ENCODE assay signal across 8 mouse cellular contexts in the genomic region with DNA sequence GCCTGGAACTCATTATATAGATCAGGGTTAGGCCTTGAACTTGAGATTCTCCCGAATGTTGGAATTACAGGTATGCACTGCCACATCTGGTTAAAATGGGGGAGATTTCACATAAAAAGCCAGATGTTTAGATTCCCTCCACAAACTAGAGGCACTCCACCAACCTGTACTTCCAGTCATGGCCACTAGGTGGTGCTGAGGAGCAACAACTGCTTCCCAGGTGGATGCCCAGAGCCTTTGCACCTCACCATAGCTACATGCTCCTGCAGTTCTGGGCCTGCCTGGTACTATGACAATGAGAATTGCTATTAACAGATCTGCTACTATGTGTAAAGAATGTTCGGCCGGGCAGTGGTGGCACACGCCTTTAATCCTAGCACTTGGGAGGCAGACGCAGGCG. TPM values are rescaled to one million over a fixed set of nuclear protein-coding genes. Genes with fewer than 3 reads are reported as not detected.
DNase-seq lines count a peak whose midpoint lies in the region; ATAC-seq and TF ChIP-seq lines count a peak whose summit lies in the region.

No protein-coding gene starts in this region.

- H3ac ChIP-seq in C2C12 (ENCODE audit: control insufficient read depth, insufficient read length, low read depth), result no peak overlapping the region

- H3K27ac ChIP-seq in embryonic facial prominence, embryonic 11.5 days (replicated peaks; ENCODE audit: low read depth, low read length), result no peak overlapping the region
- H3K27ac ChIP-seq in kidney, embryonic 16.5 days (ENCODE audit: low read length), result no peak overlapping the region
- no peak overlapping the region for H3K27ac ChIP-seq in liver, adult 2 months (replicated peaks; ENCODE audit: insufficient read depth, low read depth, low read length)
- H3K27ac ChIP-seq in neural tube, embryonic 12.5 days, result no peak overlapping the region
- H3K27ac ChIP-seq in testis, adult 2 months (ENCODE audit: control insufficient read depth, insufficient read depth, low read depth, low read length), result no peak overlapping the region

- no peak for TF ChIP-seq POLR2A in liver, adult 2 months (IDR thresholded peaks at IDR 0.05; ENCODE audit: extremely low read depth, insufficient read depth, low read length)
- TF ChIP-seq POLR2A in testis, adult 2 months (IDR thresholded peaks at IDR 0.05; ENCODE audit: control insufficient read depth, low read depth, low read length), result no peak

- TF ChIP-seq CTCF in C2C12 (IDR thresholded peaks at IDR 0.05; ENCODE audit: control insufficient read depth, insufficient read depth, insufficient read length), result peak; percentile 87
- peak; percentile 96 for TF ChIP-seq CTCF in liver, adult 2 months (IDR thresholded peaks at IDR 0.05; ENCODE audit: low read depth, low read length)
- peak; percentile 97; the same call in 1 of the 2 replicates for TF ChIP-seq CTCF in testis, adult 2 months (IDR thresholded peaks at IDR 0.05; ENCODE audit: control insufficient read depth, insufficient read depth, insufficient replicate concordance, low read depth, low read length)

- H3K4me3 ChIP-seq in C2C12 (ENCODE audit: insufficient read depth, poor library complexity, severe bottlenecking), result no peak overlapping the region
- no peak overlapping the region for H3K4me3 ChIP-seq in embryonic facial prominence, embryonic 11.5 days (ENCODE audit: low read depth, low read length)
- no peak overlapping the region for H3K4me3 ChIP-seq in kidney, embryonic 16.5 days (ENCODE audit: low read length)
- H3K4me3 ChIP-seq in liver, adult 2 months (ENCODE audit: insufficient read depth, low read depth, low read length), result no peak overlapping the region
- H3K4me3 ChIP-seq in neural tube, embryonic 12.5 days, result no peak overlapping the region
- no peak overlapping the region for H3K4me3 ChIP-seq in testis, adult 2 months (ENCODE audit: control insufficient read depth, low read depth, low read length)

- peak; percentile 87 to 89 for DNase-seq in adrenal gland, postnatal 36 days
- peak; percentile 93 for DNase-seq in embryonic facial prominence, embryonic 11.5 days (ENCODE audit: low spot score)
- DNase-seq in liver, adult 2 months (ENCODE audit: extremely low read depth, low read depth, low spot score), result peak; percentile 24

- H3K79me2 ChIP-seq in C2C12 (ENCODE audit: control insufficient read depth, insufficient read depth), result no peaks in the 10 kb centered on the region
- no peaks in the 10 kb centered on the region for H3K79me2 ChIP-seq in liver, adult 2 months (ENCODE audit: control insufficient read depth, insufficient read depth, low read length)

- peaks cover 26% of the 10 kb centered on the region for H3K27me3 ChIP-seq in C2C12 (ENCODE audit: control insufficient read depth, insufficient read depth, insufficient read length)
- no peaks in the 10 kb centered on the region for H3K27me3 ChIP-seq in embryonic facial prominence, embryonic 11.5 days (ENCODE audit: control insufficient read depth, insufficient read depth, low read length)
- H3K27me3 ChIP-seq in kidney, embryonic 16.5 days (ENCODE audit: insufficient read depth, low read length), result no peaks in the 10 kb centered on the region
- no peaks in the 10 kb centered on the region for H3K27me3 ChIP-seq in liver, adult 2 months (ENCODE audit: control insufficient read depth, insufficient read depth, low read length)
- H3K27me3 ChIP-seq in neural tube, embryonic 12.5 days (replicated peaks), result no peaks in the 10 kb centered on the region
- no peaks in the 10 kb centered on the region for H3K27me3 ChIP-seq in testis, adult 2 months (ENCODE audit: control insufficient read depth, insufficient read depth, low read length)

- H3K9me3 ChIP-seq in embryonic facial prominence, embryonic 11.5 days (replicated peaks; ENCODE audit: control insufficient read depth, low read length), result no peaks in the 10 kb centered on the region
- no peaks in the 10 kb centered on the region for H3K9me3 ChIP-seq in kidney, embryonic 16.5 days (ENCODE audit: low read length)
- H3K9me3 ChIP-seq in neural tube, embryonic 12.5 days, result no peaks in the 10 kb centered on the region

- no peaks in the 10 kb centered on the region for H3K4me1 ChIP-seq in embryonic facial prominence, embryonic 11.5 days (ENCODE audit: control insufficient read depth, insufficient read depth, low read length)
- peaks cover 8% of the 10 kb centered on the region; the same call in 1 of the 2 replicates for H3K4me1 ChIP-seq in kidney, embryonic 16.5 days (ENCODE audit: insufficient read depth, low read length)
- H3K4me1 ChIP-seq in liver, adult 2 months (ENCODE audit: control insufficient read depth, insufficient read depth, low read length), result no peaks in the 10 kb centered on the region
- no peaks in the 10 kb centered on the region for H3K4me1 ChIP-seq in neural tube, embryonic 12.5 days
- H3K4me1 ChIP-seq in testis, adult 2 months (ENCODE audit: control insufficient read depth, insufficient read depth, low read length), result no peaks in the 10 kb centered on the region

- H3K79me3 ChIP-seq in C2C12 (ENCODE audit: low read depth), result no peaks in the 10 kb centered on the region

- WGBS in embryonic facial prominence, embryonic 11.5 days, result 50% methylated on average over 6 of the region's 6 CpGs
- 45% methylated on average over 6 of the region's 6 CpGs for WGBS in kidney, embryonic 16.5 days
- 49% methylated on average over 6 of the region's 6 CpGs for WGBS in liver, adult 2 months
- 47% methylated on average over 6 of the region's 6 CpGs for WGBS in neural tube, embryonic 12.5 days

- H3K36me3 ChIP-seq in C2C12 (ENCODE audit: control insufficient read depth, insufficient read depth), result no peaks in the 10 kb centered on the region
- no peaks in the 10 kb centered on the region for H3K36me3 ChIP-seq in embryonic facial prominence, embryonic 11.5 days (replicated peaks; ENCODE audit: control insufficient read depth, insufficient read depth, low read depth, low read length)
- H3K36me3 ChIP-seq in kidney, embryonic 16.5 days (ENCODE audit: insufficient read depth, low read length), result no peaks in the 10 kb centered on the region
- H3K36me3 ChIP-seq in liver, adult 2 months (ENCODE audit: control insufficient read depth, insufficient read depth, low read length), result no peaks in the 10 kb centered on the region
- H3K36me3 ChIP-seq in neural tube, embryonic 12.5 days, result no peaks in the 10 kb centered on the region
- no peaks in the 10 kb centered on the region for H3K36me3 ChIP-seq in testis, adult 2 months (ENCODE audit: control insufficient read depth, insufficient read depth, low read length)

- H3K9ac ChIP-seq in embryonic facial prominence, embryonic 11.5 days (replicated peaks; ENCODE audit: low read length), result no peak overlapping the region
- H3K9ac ChIP-seq in kidney, embryonic 16.5 days (replicated peaks; ENCODE audit: low read length), result no peak overlapping the region
- no peak overlapping the region for H3K9ac ChIP-seq in liver, adult 2 months (ENCODE audit: low read depth, low read length)
- H3K9ac ChIP-seq in neural tube, embryonic 12.5 days, result no peak overlapping the region

- H3K4me2 ChIP-seq in embryonic facial prominence, embryonic 11.5 days (ENCODE audit: low read depth, low read length), result no peak overlapping the region
- H3K4me2 ChIP-seq in kidney, embryonic 16.5 days (replicated peaks; ENCODE audit: low read depth, low read length), result no peak overlapping the region
- H3K4me2 ChIP-seq in neural tube, embryonic 12.5 days (replicated peaks), result no peak overlapping the region

- ATAC-seq in embryonic facial prominence, embryonic 11.5 days (replicated peaks; ENCODE audit: insufficient number of reproducible peaks, low FRiP score, low TSS enrichment, low read depth), result no peak
- peak; percentile 61 for ATAC-seq in granulocyte monocyte progenitor cell, adult 5-6 weeks (replicated peaks; ENCODE audit: poor library complexity, severe bottlenecking)
- ATAC-seq in kidney, embryonic 16.5 days (ENCODE audit: low FRiP score, low TSS enrichment), result peak; percentile 75; the same call in 1 of the 2 replicates
- ATAC-seq in neural tube, embryonic 12.5 days (ENCODE audit: low FRiP score, low read depth), result peak; percentile 37; the same call in 1 of the 2 replicates

TF ChIP-seq in C2C12, 6 proteins besides CTCF, POLR2A, EP300 and RAD21:
- TF ChIP-seq FOSL1 (IDR thresholded peaks at IDR 0.05; ENCODE audit: insufficient read depth, low read length, poor library complexity, severe bottlenecking), result no peak

RNA-seq across cellular contexts. Expression of a gene that starts 49.9 kb away (rescaled TPM):
- polyA plus RNA-seq in C2C12 (2012; fragmentation: generic; extraction: Trizol), result 15.8 TPM
- total RNA-seq in adrenal gland, postnatal 36 days (2021), result 10 to 100 TPM; 50.0 to 57.8 TPM
- polyA plus RNA-seq in embryonic facial prominence, embryonic 11.5 days (2014; fragmentation: Nextera tagmentation; extraction: Ambion mirVana), result 4.2 and 4.3 TPM in 2 replicates
- total RNA-seq in granulocyte monocyte progenitor cell, adult 5-6 weeks (2014; fragmentation: Nextera tagmentation), result 25.4 and 28.2 TPM in 2 replicates
- 23.1 and 29.1 TPM in 2 replicates for total RNA-seq in granulocyte monocyte progenitor cell, adult 5-6 weeks (2017)
- polyA plus RNA-seq in kidney, embryonic 16.5 days (2015; fragmentation: Nextera tagmentation; extraction: Ambion mirVana), result 11.8 TPM in 2 replicates
- total RNA-seq in liver, adult 2 months (2014; rRNA removed), result 21.6 and 23.8 TPM in 2 replicates
- polyA plus RNA-seq in liver, adult 2 months (2012; rRNA removed), result 20.5 and 23.3 TPM in 2 replicates
- 8.2 and 9.6 TPM in 2 replicates for polyA plus RNA-seq in neural tube, embryonic 12.5 days (2016; fragmentation: Nextera tagmentation; extraction: Ambion mirVana)
- polyA plus RNA-seq in testis, adult 2 months (2012; rRNA removed), result 42.7 and 43.3 TPM in 2 replicates

Comparison
In these comparisons a context has a peak if more than half of its experiments do, and no peak if none do; other contexts are left out.
1. DNase-seq: peak in every context shown above with its lines; median percentile 93 in embryonic facial prominence, embryonic 11.5 days; 88 in adrenal gland, postnatal 36 days; 24 in liver, adult 2 months.